Mouse (Mus musculus) E14TG2a.4 (cell line): Measurements from ENCODE around the gene Jmjd1c.

Experiments used
- CTCF ChIP-seq: conservative IDR thresholded peaks from 2 replicates; pipeline ENCODE4 v1.5.1; 2014; ENCODE audit warnings: low read length
- NANOG ChIP-seq: IDR thresholded peaks from 2 replicates; pipeline ENCODE4 v1.6.1; 2014; ENCODE audit warnings: borderline replicate concordance, low read length, mixed read lengths

- no peak for TF ChIP-seq CTCF
- TF ChIP-seq NANOG, result no peak
Observed at GRCm38 (mm10) chr10:67283516-67283915, 187.6 kb downstream of the Jmjd1c start.
